Mouse (Mus musculus) cerebellum, adult 8-10 months (tissue): Measurements from ENCODE around the gene Col18a1.

Experiments
- DNase-seq: peaks from one replicate; pipeline ENCODE4 v3.0.0; 2022

Gene Col18a1

GRCm38 (mm10) chr10:77165963-77166717, at the start of gene Col18a1:
Gene Col18a1 (minus strand): TSS chr10:77166548.
- no peak for DNase-seq

- no peak for DNase-seq
These were observed 49.3 kb upstream of the Col18a1 start for GRCm38 (mm10) chr10:77215641-77216040.

GRCm38 (mm10) chr10:77214586-77214985, 48.2 kb upstream of the Col18a1 start:
- no peak for DNase-seq

- no peak for DNase-seq
These were observed 47.1 kb upstream of the Col18a1 start for GRCm38 (mm10) chr10:77213483-77213882.

- DNase-seq: no peak
These were observed 46.2 kb upstream of the Col18a1 start for GRCm38 (mm10) chr10:77212354-77213120.

GRCm38 (mm10) chr10:77211116-77211570, 44.8 kb upstream of the Col18a1 start:
- DNase-seq: no peak

GRCm38 (mm10) chr10:77210666-77211065, 44.3 kb upstream of the Col18a1 start:
- no peak for DNase-seq

- DNase-seq: no peak
These were observed 42.9 kb upstream of the Col18a1 start for GRCm38 (mm10) chr10:77209261-77209660.

GRCm38 (mm10) chr10:77206565-77207079, 40.3 kb upstream of the Col18a1 start:
- DNase-seq: no peak

GRCm38 (mm10) chr10:77206134-77206533, 39.8 kb upstream of the Col18a1 start:
- DNase-seq: no peak

- DNase-seq: no peak
These were observed 37.6 kb upstream of the Col18a1 start for GRCm38 (mm10) chr10:77203960-77204359.

GRCm38 (mm10) chr10:77201919-77202318, 35.6 kb upstream of the Col18a1 start:
- DNase-seq: no peak

- no peak for DNase-seq
These were observed 33.9 kb upstream of the Col18a1 start for GRCm38 (mm10) chr10:77200295-77200694.

GRCm38 (mm10) chr10:77199229-77199628, 32.9 kb upstream of the Col18a1 start:
- DNase-seq: no peak

GRCm38 (mm10) chr10:77197469-77198209, 31.3 kb upstream of the Col18a1 start:
- DNase-seq: no peak

- DNase-seq: no peak
These were observed 30.3 kb upstream of the Col18a1 start for GRCm38 (mm10) chr10:77196676-77197075.

- DNase-seq: no peak
These were observed 29.8 kb upstream of the Col18a1 start for GRCm38 (mm10) chr10:77196115-77196514.

- DNase-seq: no peak
These were observed 27.1 kb upstream of the Col18a1 start for GRCm38 (mm10) chr10:77193495-77193894.

GRCm38 (mm10) chr10:77192745-77193144, 26.4 kb upstream of the Col18a1 start:
- no peak for DNase-seq

GRCm38 (mm10) chr10:77190967-77191915, 24.9 kb upstream of the Col18a1 start:
- no peak for DNase-seq

GRCm38 (mm10) chr10:77187427-77187826, 21.1 kb upstream of the Col18a1 start:
- no peak for DNase-seq

GRCm38 (mm10) chr10:77182804-77183331, 16.5 kb upstream of the Col18a1 start:
- no peak for DNase-seq
